Mouse (Mus musculus) kidney, postnatal 0 days (tissue): ENCODE measurements at regions not wholly inside any gene's neighbourhood (a gene's known extent, or its start where the extent isn't known, plus 50 kb on each side); places are given as distances from the start of the nearest gene placed in this dataset.
A peak's percentile ranks its signal among the peaks of the same experiment; 100 is the strongest.

ENCODE experiments used
- ATAC-seq: fragments of 200-750 bp; cut with Nextera tagmentation; replicated peaks from 2 replicates; pipeline ENCODE4 v1.8.0; 2017; ENCODE audit warnings: low read depth, moderate number of reproducible peaks, moderate TSS enrichment, moderate library complexity; ENCODE audit not compliant: low FRiP score
- DNase-seq: peaks from one replicate; pipeline ENCODE4 v3.0.0-alpha.2; 2016; ENCODE audit warnings: low spot score
- H3K27ac ChIP-seq: fragments of 300-500 bp; sonication (generic); 2 replicates; pipeline ENCODE4 v1.5.1; 2014; ENCODE audit warnings: mild to moderate bottlenecking
- H3K27me3 ChIP-seq: fragments of 300-500 bp; sonication (generic); 2 replicates; pipeline ENCODE4 v1.6.1; 2014; ENCODE audit warnings: low read length, mixed read lengths; ENCODE audit not compliant: insufficient read depth
- H3K36me3 ChIP-seq: fragments of 300-500 bp; sonication (generic); 2 replicates; pipeline ENCODE4 v1.6.1; 2014; ENCODE audit warnings: low read length, mixed read lengths; ENCODE audit not compliant: insufficient read depth
- H3K4me1 ChIP-seq: fragments of 300-500 bp; sonication (generic); replicated peaks from 2 replicates; pipeline ENCODE4 v1.6.1; 2014; ENCODE audit warnings: antibody characterized with exemption, low read length, mixed read lengths; ENCODE audit not compliant: insufficient read depth
- H3K4me2 ChIP-seq: fragments of 300-500 bp; sonication (generic); 2 replicates; pipeline ENCODE4 v1.6.1; 2014; ENCODE audit warnings: mild to moderate bottlenecking, low read length, moderate library complexity, mixed read lengths
- H3K4me3 ChIP-seq: fragments of 300-500 bp; sonication (generic); replicated peaks from 2 replicates; pipeline ENCODE4 v1.5.1; 2014; ENCODE audit warnings: low read depth, low read length
- H3K9ac ChIP-seq: fragments of 300-500 bp; sonication (generic); 2 replicates; pipeline ENCODE4 v1.6.1; 2014; ENCODE audit warnings: low read depth, low read length
- H3K9me3 ChIP-seq: fragments of 300-500 bp; sonication (generic); replicated peaks from 2 replicates; pipeline ENCODE4 v1.6.1; 2016; ENCODE audit warnings: low read length, inconsistent platforms, mixed read lengths
- CTCF ChIP-seq: IDR thresholded peaks from 2 replicates; pipeline ENCODE4 v1.5.1; 2016; ENCODE audit warnings: antibody characterized with exemption, low read depth, mild to moderate bottlenecking, moderate library complexity
- WGBS: fragments of 180-500 bp; shearing (Covaris S2); extraction: QIAGEN DNeasy Blood & Tissue Kit; methylation state at CpG from one replicate; pipeline ENCODE4 v1.1.7; 2014; 5-methylcytosine and 5-hydroxymethylcytosine counted together

DNA sequence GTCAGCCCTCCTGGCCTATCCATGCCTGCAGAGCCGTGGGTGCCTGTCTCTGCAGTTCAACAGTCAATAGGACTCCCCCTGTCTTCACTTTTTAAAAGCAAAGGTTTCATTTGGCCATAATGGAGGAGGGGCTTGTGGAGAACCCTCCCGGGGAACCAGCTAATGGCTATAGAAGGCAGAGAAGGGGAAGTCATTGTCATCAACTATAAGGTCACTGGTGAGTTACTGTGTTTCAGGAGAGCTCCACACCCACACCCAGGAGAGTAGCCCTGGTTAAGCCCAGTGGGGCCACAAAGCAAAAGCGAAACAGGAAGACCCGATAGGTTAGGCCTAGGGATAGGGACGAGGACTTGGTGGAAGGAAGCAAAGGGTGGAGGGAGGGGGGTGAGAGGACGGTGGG is 141.5 kb upstream of the Zfp703 start:
- H3K27ac ChIP-seq, result no peak overlapping the region
- H3K4me2 ChIP-seq, result no peak overlapping the region
- no peaks in the 10 kb centered on the region for H3K36me3 ChIP-seq
- DNase-seq, result peak; percentile 14
- ATAC-seq, result no peak
- no peak; the same call in 1 of the 2 replicates for TF ChIP-seq CTCF
- 52% methylated on average over 6 of the region's 6 CpGs for WGBS
- no peak overlapping the region for H3K4me3 ChIP-seq
- H3K9ac ChIP-seq, result no peak overlapping the region
- peaks cover 16% of the 10 kb centered on the region; the same call in 1 of the 2 replicates for H3K4me1 ChIP-seq
- no peaks in the 10 kb centered on the region for H3K27me3 ChIP-seq
- H3K9me3 ChIP-seq, result no peaks in the 10 kb centered on the region

DNA sequence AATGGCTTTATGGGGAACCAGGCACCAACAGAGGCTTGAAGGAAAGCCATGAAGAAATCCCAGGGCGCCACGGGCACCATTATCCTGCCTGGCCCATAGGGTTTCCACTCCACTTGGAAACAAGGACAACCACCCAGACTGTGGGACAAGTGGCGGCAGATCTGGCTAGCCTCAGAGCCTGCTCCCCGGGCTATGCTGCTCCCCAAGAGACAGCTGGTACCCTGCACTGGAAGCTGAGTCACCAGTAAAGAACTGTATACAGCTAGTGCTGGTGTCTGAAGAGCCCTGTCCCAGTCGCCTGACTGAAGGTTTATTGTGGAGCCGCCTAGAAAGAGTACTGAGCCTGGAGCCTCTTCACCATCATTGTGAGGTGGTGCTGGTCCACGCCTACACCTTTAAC is 140.6 kb upstream of the Zfp703 start:
- no peaks in the 10 kb centered on the region for H3K27me3 ChIP-seq
- no peak for ATAC-seq
- TF ChIP-seq CTCF, result no peak
- no peak overlapping the region for H3K4me3 ChIP-seq
- peaks cover 16% of the 10 kb centered on the region; the same call in 1 of the 2 replicates for H3K4me1 ChIP-seq
- WGBS, result 93% methylated on average over 7 of the region's 7 CpGs
- no peaks in the 10 kb centered on the region for H3K36me3 ChIP-seq
- no peak overlapping the region for H3K4me2 ChIP-seq
- no peak overlapping the region for H3K27ac ChIP-seq
- H3K9me3 ChIP-seq, result no peaks in the 10 kb centered on the region
- DNase-seq, result no peak
- H3K9ac ChIP-seq, result no peak overlapping the region

DNA sequence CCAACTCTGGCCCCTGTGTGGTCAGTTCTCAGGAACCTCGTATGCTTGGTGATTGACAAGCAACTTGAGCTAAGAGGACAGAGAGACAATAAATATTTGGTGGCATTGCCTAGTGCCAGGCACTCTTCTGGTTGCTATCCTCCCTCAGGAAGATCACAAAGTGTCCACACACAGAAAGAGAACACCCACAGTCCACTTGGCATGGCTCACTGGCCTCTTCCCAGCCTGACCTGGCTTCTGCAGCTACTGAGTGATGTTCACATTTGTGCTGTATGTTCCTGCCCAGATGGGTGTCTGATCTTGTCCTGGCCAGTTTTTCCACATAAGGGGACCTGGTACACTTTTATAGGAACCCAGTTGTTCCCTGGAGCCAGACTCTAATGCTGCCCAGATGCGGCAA is 136.8 kb upstream of the Zfp703 start:
- WGBS, result 60% methylated on average over 2 of the region's 2 CpGs
- Histone ChIP-seq H3K36me3 (no peaks in the 10 kb centered on the region), H3K27ac (no peak overlapping the region), H3K9ac (no peak overlapping the region), H3K4me2 (no peak overlapping the region), H3K9me3 (no peaks in the 10 kb centered on the region), H3K4me1 (peaks cover 12% of the 10 kb centered on the region; the same call in 1 of the 2 replicates), H3K27me3 (no peaks in the 10 kb centered on the region), H3K4me3 (no peak overlapping the region)
- ATAC-seq (no peak), DNase-seq (no peak)
- TF ChIP-seq CTCF, result no peak

DNA sequence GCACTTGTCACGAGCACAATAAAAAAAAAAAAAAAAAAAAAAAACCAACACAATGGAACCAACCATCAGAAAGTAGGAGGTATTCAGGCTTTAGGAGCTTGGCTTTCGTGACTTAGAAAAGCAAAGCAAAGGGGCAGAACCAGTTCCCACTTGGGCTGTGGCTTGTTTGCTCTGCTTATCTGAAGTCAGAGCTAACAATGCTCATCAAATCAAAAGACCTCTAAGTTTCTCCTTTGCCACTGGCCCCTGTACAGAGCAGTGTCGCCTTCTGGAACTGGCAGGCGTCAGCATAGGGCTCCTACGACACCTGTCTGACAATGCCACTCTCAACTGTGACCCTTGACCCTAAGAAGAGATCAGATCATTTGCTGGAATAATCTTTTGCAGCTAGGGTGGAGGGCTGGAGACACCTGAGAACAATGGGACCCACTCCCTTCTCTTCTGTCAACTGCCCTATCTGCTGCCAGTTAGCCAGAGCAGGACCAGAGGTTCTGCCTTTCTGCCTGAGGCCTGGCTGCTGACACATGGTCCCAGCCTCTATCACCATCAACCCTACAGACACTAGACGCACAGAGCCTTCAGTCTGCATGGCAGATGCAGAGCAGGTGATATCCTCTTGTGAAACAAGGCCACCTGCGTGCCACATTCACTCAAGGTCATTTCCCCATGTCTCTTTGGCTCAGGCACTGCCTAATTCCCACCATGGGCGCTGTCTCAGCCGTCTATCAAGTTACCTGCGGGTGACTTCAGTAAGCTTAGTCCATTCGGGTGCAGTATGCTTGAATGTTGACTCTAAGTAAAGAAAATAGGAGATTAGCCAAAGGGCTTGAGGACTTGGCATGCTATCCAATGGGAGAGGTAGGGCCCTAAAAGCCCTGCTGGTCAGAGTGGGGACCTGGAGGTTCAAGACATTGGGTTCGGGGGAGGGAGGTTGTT is 136.1 kb upstream of the Zfp703 start:
- no peaks in the 10 kb centered on the region for H3K9me3 ChIP-seq
- no peak for ATAC-seq
- TF ChIP-seq CTCF, result no peak
- DNase-seq, result no peak
- 86% methylated on average over 12 of the region's 12 CpGs for WGBS
- no peak overlapping the region for H3K9ac ChIP-seq
- no peak overlapping the region for H3K4me2 ChIP-seq
- H3K4me1 ChIP-seq, result peaks cover 9% of the 10 kb centered on the region; the same call in 1 of the 2 replicates
- no peaks in the 10 kb centered on the region for H3K36me3 ChIP-seq
- H3K27me3 ChIP-seq, result no peaks in the 10 kb centered on the region
- no peak overlapping the region for H3K4me3 ChIP-seq
- no peak overlapping the region for H3K27ac ChIP-seq

DNA sequence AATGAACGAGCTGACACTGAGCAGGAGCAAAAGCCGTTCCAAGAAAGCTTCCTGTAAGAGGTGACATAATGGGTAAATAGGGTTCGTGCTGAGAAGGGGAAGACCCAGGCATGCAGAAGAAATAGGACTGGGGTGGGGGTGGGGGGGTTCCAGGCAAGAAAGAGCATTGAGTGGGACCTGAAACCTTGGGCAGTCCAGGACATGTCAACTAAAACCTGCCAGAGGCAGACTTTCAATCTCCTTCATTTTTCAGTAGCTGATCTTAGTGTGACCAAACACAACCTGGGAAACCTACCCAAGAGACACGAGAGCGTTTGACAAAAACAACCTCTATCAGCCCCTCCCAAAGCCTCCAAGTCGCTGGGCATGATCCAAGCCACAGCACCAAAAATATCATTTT is 133.4 kb upstream of the Zfp703 start:
- TF ChIP-seq CTCF, result no peak
- WGBS, result 55% methylated on average over 6 of the region's 6 CpGs
- ATAC-seq (no peak), DNase-seq (no peak)
- Histone ChIP-seq H3K9ac (no peak overlapping the region), H3K27ac (no peak overlapping the region), H3K9me3 (no peaks in the 10 kb centered on the region), H3K4me3 (no peak overlapping the region), H3K4me1 (peaks cover 17% of the 10 kb centered on the region; the same call in 1 of the 2 replicates), H3K27me3 (0 out of 2 replicates have a peak, but pooled peaks cover 3% of the 10 kb centered on the region), H3K36me3 (no peaks in the 10 kb centered on the region), H3K4me2 (no peak overlapping the region)

DNA sequence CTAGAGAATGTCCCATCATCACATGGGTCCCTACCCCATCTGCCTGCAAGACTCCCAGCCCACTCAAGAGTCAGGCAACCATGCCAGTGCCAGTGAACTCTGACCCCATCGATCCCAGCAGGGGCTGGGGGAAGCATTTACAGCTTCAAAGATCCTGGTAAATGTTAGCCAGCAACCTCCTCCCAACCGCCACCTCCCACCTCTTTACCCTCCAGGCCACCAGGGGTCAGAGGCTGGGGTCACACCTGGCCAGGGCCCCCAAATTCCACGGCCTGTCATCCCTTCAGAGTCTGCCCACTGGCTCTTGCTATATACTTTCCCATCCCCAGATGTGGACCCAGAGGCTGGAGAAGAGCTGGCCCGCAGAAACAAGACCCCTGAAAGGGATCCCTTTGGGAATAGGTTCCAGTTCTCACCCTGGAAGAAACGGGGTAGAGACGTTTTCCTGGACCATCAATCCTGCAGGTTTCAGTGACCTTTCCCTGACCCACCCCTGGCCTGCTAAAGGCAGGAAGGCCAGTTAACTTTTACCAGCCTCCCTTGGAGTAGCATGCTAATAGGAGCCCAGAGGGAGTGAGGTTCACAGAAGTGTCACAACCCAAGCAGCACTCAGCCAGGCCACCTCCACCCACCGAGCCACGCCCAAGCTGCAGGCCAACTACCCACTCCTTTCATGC is 132.9 kb upstream of the Zfp703 start:
- Histone ChIP-seq H3K36me3 (no peaks in the 10 kb centered on the region), H3K27ac (no peak overlapping the region)

More for the DNA sequence above, 132.9 kb upstream of the Zfp703 start:
- DNase-seq (no peak), ATAC-seq (no peak; the same call in 1 of the 2 replicates)
- Histone ChIP-seq H3K4me2 (no peak overlapping the region), H3K9ac (no peak overlapping the region), H3K27me3 (0 out of 2 replicates have a peak, but pooled peaks cover 3% of the 10 kb centered on the region), H3K4me1 (peaks cover 22% of the 10 kb centered on the region; the same call in 1 of the 2 replicates), H3K4me3 (no peak overlapping the region), H3K9me3 (no peaks in the 10 kb centered on the region)
- no peak for TF ChIP-seq CTCF
- WGBS, result 31% methylated on average over 8 of the region's 8 CpGs
